8 mouse cellular contexts compared by ENCODE assay signal in genomic region chr11:59662249-59662788, GRCm38 (mm10). TPM values are rescaled to one million over a fixed set of nuclear protein-coding genes. Genes with fewer than 3 reads are reported as not detected.
A peak's percentile ranks its signal among the peaks of the same experiment; 100 is the strongest.
DNase-seq lines count a peak whose midpoint lies in the region; ATAC-seq and TF ChIP-seq lines count a peak whose summit lies in the region.

No protein-coding gene starts in this region.

- peaks cover 41% of the 10 kb centered on the region for H3K4me1 ChIP-seq in heart, embryonic 12.5 days (replicated peaks)
- peaks cover 26% of the 10 kb centered on the region for H3K4me1 ChIP-seq in kidney, postnatal 0 days (replicated peaks; ENCODE audit: insufficient read depth, low read length)
- H3K4me1 ChIP-seq in liver, embryonic 11.5 days (replicated peaks; ENCODE audit: control insufficient read depth, insufficient read depth, low read length) = peaks cover 26% of the 10 kb centered on the region
- peaks cover 25% of the 10 kb centered on the region for H3K4me1 ChIP-seq in stomach, embryonic 14.5 days (ENCODE audit: control insufficient read depth, insufficient read depth, low read length)

- peak; percentile 99 for ATAC-seq in erythroid progenitor cell, adult 5-6 weeks (replicated peaks; ENCODE audit: low FRiP score, poor library complexity, severe bottlenecking)
- peak; percentile 97 for ATAC-seq in heart, embryonic 12.5 days (ENCODE audit: insufficient number of reproducible peaks, low FRiP score)
- peak; percentile 98 for ATAC-seq in kidney, postnatal 0 days (replicated peaks; ENCODE audit: low FRiP score, low read depth)
- ATAC-seq in liver, embryonic 11.5 days (replicated peaks; ENCODE audit: low FRiP score) = peak; percentile 95
- ATAC-seq in stomach, embryonic 14.5 days (ENCODE audit: insufficient number of reproducible peaks, insufficient read depth, low FRiP score, low read depth) = peak; percentile 97

- H3K27me3 ChIP-seq in heart, embryonic 12.5 days (replicated peaks) = no peaks in the 10 kb centered on the region
- no peaks in the 10 kb centered on the region for H3K27me3 ChIP-seq in kidney, postnatal 0 days (ENCODE audit: insufficient read depth, low read length)
- H3K27me3 ChIP-seq in liver, embryonic 11.5 days (replicated peaks; ENCODE audit: control insufficient read depth, insufficient read depth, low read length) = peaks cover 2% of the 10 kb centered on the region; the same call in 1 of the 2 replicates
- no peaks in the 10 kb centered on the region for H3K27me3 ChIP-seq in stomach, embryonic 14.5 days (ENCODE audit: control insufficient read depth, insufficient read depth, low read length)

- H3K4me2 ChIP-seq in heart, embryonic 12.5 days = peak overlapping the region; percentile 93
- peak overlapping the region; percentile 88 for H3K4me2 ChIP-seq in kidney, postnatal 0 days (ENCODE audit: low read length)
- peak overlapping the region; percentile 86 for H3K4me2 ChIP-seq in liver, embryonic 11.5 days
- peak overlapping the region; percentile 93 for H3K4me2 ChIP-seq in stomach, embryonic 14.5 days (replicated peaks; ENCODE audit: low read depth, low read length)

- no peak for TF ChIP-seq CTCF in kidney, postnatal 0 days (IDR thresholded peaks at IDR 0.05; ENCODE audit: low read depth)

- peak overlapping the region; percentile 75 for H3K27ac ChIP-seq in heart, embryonic 12.5 days (ENCODE audit: poor library complexity, severe bottlenecking)
- H3K27ac ChIP-seq in kidney, postnatal 0 days = peak overlapping the region; percentile 94
- peak overlapping the region; percentile 74 for H3K27ac ChIP-seq in liver, embryonic 11.5 days (ENCODE audit: low read depth, low read length)
- peak overlapping the region; percentile 58 for H3K27ac ChIP-seq in stomach, embryonic 14.5 days (ENCODE audit: low read length)

- no peaks in the 10 kb centered on the region for H3K9me3 ChIP-seq in heart, embryonic 12.5 days (replicated peaks)
- H3K9me3 ChIP-seq in kidney, postnatal 0 days (replicated peaks; ENCODE audit: low read length) = no peaks in the 10 kb centered on the region
- H3K9me3 ChIP-seq in liver, embryonic 11.5 days (ENCODE audit: control insufficient read depth, low read length) = no peaks in the 10 kb centered on the region
- no peaks in the 10 kb centered on the region for H3K9me3 ChIP-seq in stomach, embryonic 14.5 days (ENCODE audit: control insufficient read depth, low read depth, low read length)

- WGBS in heart, embryonic 12.5 days = 2% methylated on average over 77 of the region's 82 CpGs
- WGBS in kidney, postnatal 0 days = 2% methylated on average over 63 of the region's 82 CpGs
- WGBS in liver, embryonic 11.5 days = under 1% methylated on average over 57 of the region's 82 CpGs
- WGBS in stomach, embryonic 14.5 days = under 1% methylated on average over 75 of the region's 82 CpGs

- DNase-seq in CD4-positive helper T cell, adult 2 months (ENCODE audit: low read depth, low spot score) = peak; percentile 91
- DNase-seq in brain, embryonic 18.5 days (ENCODE audit: low read depth, low spot score) = peak; percentile 87
- DNase-seq in kidney, postnatal 0 days (ENCODE audit: low spot score) = peak; percentile 98
- peak; percentile 93 for DNase-seq in liver, embryonic 11.5 days (ENCODE audit: low spot score)
- peak; percentile 85 for DNase-seq in naive thymus-derived CD4-positive, alpha-beta T cell, adult 2 months (ENCODE audit: low read depth)

- H3K9ac ChIP-seq in heart, embryonic 12.5 days = peak overlapping the region; percentile 80
- peak overlapping the region; percentile 90 for H3K9ac ChIP-seq in kidney, postnatal 0 days (ENCODE audit: low read depth, low read length)
- H3K9ac ChIP-seq in liver, embryonic 11.5 days (ENCODE audit: low read depth, low read length) = peak overlapping the region; percentile 80
- H3K9ac ChIP-seq in stomach, embryonic 14.5 days (replicated peaks; ENCODE audit: low read depth, low read length) = peak overlapping the region; percentile 86

- H3K36me3 ChIP-seq in heart, embryonic 12.5 days = no peaks in the 10 kb centered on the region
- no peaks in the 10 kb centered on the region for H3K36me3 ChIP-seq in kidney, postnatal 0 days (ENCODE audit: insufficient read depth, low read length)
- no peaks in the 10 kb centered on the region for H3K36me3 ChIP-seq in liver, embryonic 11.5 days (ENCODE audit: control insufficient read depth, insufficient read depth, low read length)
- no peaks in the 10 kb centered on the region for H3K36me3 ChIP-seq in stomach, embryonic 14.5 days (ENCODE audit: control insufficient read depth, insufficient read depth, low read length)

- H3K4me3 ChIP-seq in heart, embryonic 12.5 days = peak overlapping the region; percentile 63
- peak overlapping the region; percentile 77 for H3K4me3 ChIP-seq in kidney, postnatal 0 days (replicated peaks; ENCODE audit: low read depth, low read length)
- peak overlapping the region; percentile 80 for H3K4me3 ChIP-seq in liver, embryonic 11.5 days (ENCODE audit: low read depth, low read length)
- peak overlapping the region; percentile 74 for H3K4me3 ChIP-seq in stomach, embryonic 14.5 days (ENCODE audit: low read depth, low read length)

RNA-seq across cellular contexts. Expression of gene Mprip, which starts 1.2 kb away (rescaled TPM):
- 21.4 and 38.2 TPM in 2 replicates for total RNA-seq in erythroid progenitor cell, adult 5-6 weeks (2015; ENCODE audit: low replicate concordance)
- total RNA-seq in erythroid progenitor cell, adult 5-6 weeks (2017; ENCODE audit: low replicate concordance) = 20.7 and 44.4 TPM in 2 replicates
- 79.5 and 79.8 TPM in 2 replicates for polyA plus RNA-seq in heart, embryonic 12.5 days (2016; fragmentation: Nextera tagmentation; extraction: Ambion mirVana)
- 67.4 and 76.8 TPM in 2 replicates for polyA plus RNA-seq in kidney, postnatal 0 days (2015; fragmentation: Nextera tagmentation; extraction: Ambion mirVana)
- polyA plus RNA-seq in liver, embryonic 11.5 days (2014; fragmentation: Nextera tagmentation; extraction: Ambion mirVana) = 44.9 and 46.7 TPM in 2 replicates
- polyA plus RNA-seq in stomach, embryonic 14.5 days (2014; fragmentation: Nextera tagmentation; extraction: Ambion mirVana) = 68.8 and 69.1 TPM in 2 replicates

Comparison
In these comparisons a context has a peak if more than half of its experiments do, and no peak if none do; other contexts are left out.
1. Peak in every context shown above with its lines: DNase-seq, ATAC-seq, H3K4me3 ChIP-seq and H3K27ac ChIP-seq.